Mouse (Mus musculus) neutrophil, adult 83 days (primary cell): Measurements from ENCODE around the gene Rdh8. TPM values are rescaled to one million over a fixed set of nuclear protein-coding genes. Genes with fewer than 3 reads are reported as not detected.

Source experiments
- total RNA-seq, 2 experiments: library from RNA; stranded (reverse); gene quantifications; one replicate each; pipeline ENCODE4 v1.2.4; 2023

Gene Rdh8
- total RNA-seq, result not detected

DNA sequence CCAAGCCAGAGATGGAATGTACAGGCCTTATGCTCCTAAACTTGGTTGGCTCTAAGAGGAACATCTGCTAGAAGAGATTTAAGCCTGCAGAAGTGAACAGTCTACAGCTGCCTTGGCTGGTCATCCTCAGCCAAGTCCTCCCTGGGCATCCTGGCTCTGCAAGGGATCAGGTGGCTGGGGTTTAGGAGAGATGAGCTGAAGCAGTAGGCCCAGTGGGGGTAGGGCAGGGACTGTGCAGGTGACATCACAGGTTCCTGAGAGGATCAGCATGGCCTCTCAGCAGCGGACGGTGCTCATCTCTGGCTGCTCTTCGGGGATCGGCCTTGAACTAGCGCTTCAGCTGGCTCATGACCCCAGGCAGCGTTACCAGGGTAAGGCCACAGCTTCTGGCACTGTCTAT, at the start of gene Rdh8:
TSS of gene Rdh8 (plus strand) at position 268 of the 400 bp plus-strand sequence.

DNA sequence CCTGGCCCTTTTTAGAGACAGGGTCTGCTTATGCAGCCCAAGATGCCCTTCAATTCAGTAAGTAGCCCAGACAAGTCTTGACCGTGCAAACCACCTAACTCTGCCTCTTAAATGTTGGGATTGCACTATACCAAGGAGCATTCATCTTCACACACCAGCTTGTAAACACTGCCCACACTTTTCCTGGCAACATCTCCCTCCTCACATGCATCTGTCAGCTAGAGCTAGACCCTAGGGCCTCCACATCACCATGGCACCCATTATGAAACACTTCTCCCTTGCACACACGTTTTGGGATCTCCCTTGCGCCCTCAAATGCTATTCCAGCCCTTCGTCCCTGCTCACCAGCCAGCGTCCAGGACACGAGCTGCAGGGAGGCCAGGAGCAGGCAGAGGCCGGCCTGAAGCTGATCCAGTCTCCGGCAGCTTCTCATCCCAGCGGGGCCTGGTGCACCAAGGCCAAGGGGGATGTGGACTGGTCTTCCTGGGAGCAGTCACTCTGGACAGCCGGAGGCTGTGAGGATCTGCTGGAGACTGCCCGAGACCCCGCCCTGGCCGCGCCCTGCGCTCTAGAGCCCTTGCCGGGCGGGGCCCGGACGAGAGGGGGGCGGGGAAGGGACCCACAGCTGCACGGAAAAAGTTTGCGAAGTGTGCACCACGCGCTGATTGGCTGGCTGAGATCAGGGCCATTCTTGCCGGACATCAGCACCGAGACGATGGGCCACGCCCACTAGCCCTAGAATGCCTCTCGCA, 3.6 kb upstream of the Rdh8 start, which contains the start of gene Col5a3:
TSS of gene Col5a3 (minus strand) at position 547 of the 752 bp plus-strand sequence.

DNA sequence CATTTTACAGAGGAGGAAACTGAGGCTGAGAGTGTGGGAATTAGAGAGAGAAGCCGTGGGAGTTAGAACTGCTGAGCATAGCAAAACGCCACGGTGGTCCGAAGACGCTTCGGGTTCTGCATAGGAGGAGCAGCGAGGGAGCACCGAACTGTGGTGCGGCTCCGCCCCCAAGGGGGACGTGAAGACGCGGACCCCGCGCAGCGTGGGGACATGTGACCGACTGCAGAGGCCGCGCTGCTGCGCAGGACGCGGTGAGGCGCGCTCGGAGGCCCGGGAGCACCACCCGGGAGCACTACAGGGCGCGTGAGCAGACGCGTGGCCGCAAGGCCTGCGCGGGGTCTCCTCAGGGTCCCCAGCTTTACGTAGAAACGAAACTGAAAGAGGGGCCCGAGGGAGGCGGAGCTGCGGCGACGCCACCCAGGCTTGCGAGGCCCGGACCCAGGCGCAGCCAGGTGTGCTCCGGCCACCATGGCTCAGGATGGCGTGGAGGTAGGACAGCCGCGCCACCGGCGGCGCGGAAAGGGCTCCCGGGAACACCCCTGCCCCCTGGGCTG, 50.2 kb downstream of the Rdh8 start, which contains the start of gene A230050P20Rik:
TSS of gene A230050P20Rik (plus strand) at position 195 of the 554 bp plus-strand sequence.

Other genes starting within 250 kb of the Rdh8 start
- gene Zfp846, start 237.2 kb upstream of the Rdh8 start, total RNA-seq, result 1 to 10 TPM; 1.7 to 3.2 TPM
- gene Ubl5, start 175.6 kb upstream of the Rdh8 start, total RNA-seq, result 100 to 1,000 TPM; 321 to 327 TPM
- gene Fbxl12, start 173.7 kb upstream of the Rdh8 start, total RNA-seq, result 10 to 100 TPM; 18.3 to 21.1 TPM
- gene Pin1, start 166.4 kb upstream of the Rdh8 start, total RNA-seq, result 1 to 10 TPM; 7.9 to 8.7 TPM
- not detected for gene Olfm2, start 72.2 kb upstream of the Rdh8 start, total RNA-seq
- gene Col5a3, start 3.4 kb upstream of the Rdh8 start, total RNA-seq, result under 1 TPM; 0.68 to 0.83 TPM
- 1 to 10 TPM; 5.7 to 6.0 TPM for gene A230050P20Rik, start 50.1 kb downstream of the Rdh8 start, total RNA-seq
- gene Angptl6, start 61.2 kb downstream of the Rdh8 start, total RNA-seq, result under 1 TPM; 0.22 to 0.51 TPM
- 10 to 100 TPM; 28.5 to 28.9 TPM for gene Ppan, start 69.7 kb downstream of the Rdh8 start, total RNA-seq
- 10 to 100 TPM; 79.3 to 80.8 TPM for gene Eif3g, start 80.1 kb downstream of the Rdh8 start, total RNA-seq
- 100 to 1,000 TPM; 115 to 127 TPM for gene Dnmt1, start 141.4 kb downstream of the Rdh8 start, total RNA-seq
- gene S1pr2, start 158.3 kb downstream of the Rdh8 start, total RNA-seq, result 10 to 100 TPM in 1 of 2 experiments, 1 to 10 TPM in 1; 9.1 to 14.7 TPM
- gene Mrpl4, start 184.2 kb downstream of the Rdh8 start, total RNA-seq, result 10 to 100 TPM; 39.6 to 43.6 TPM
- gene Icam1, start 197.5 kb downstream of the Rdh8 start, total RNA-seq, result 10 to 100 TPM; 16.6 to 17.7 TPM
- gene Icam4, start 210.9 kb downstream of the Rdh8 start, total RNA-seq, result 1 to 10 TPM; 5.5 to 7.8 TPM
- gene Icam5, start 213.6 kb downstream of the Rdh8 start, total RNA-seq, result under 1 TPM; 0.26 TPM
- gene Zglp1, start 248.6 kb downstream of the Rdh8 start, total RNA-seq, result not detected